Mouse (Mus musculus) G1E (cell line): ENCODE results near the gene Acbd3. TPM values are rescaled to one million over a fixed set of nuclear protein-coding genes. Genes with fewer than 3 reads are reported as not detected.

Source experiments
- ATAC-seq: 2 replicates; pipeline ENCODE4 v1.8.0; 2016; ENCODE audit warnings: mild to moderate bottlenecking; ENCODE audit not compliant: insufficient number of reproducible peaks, poor library complexity, low FRiP score, severe bottlenecking; ENCODE audit errors: extremely low read depth
- DNase-seq: peaks from one replicate; pipeline ENCODE4 v3.0.0; 2012; ENCODE audit warnings: low spot score
- H3K27me3 ChIP-seq: 2 replicates; pipeline ENCODE4 v1.6.1; 2012; ENCODE audit warnings: mild to moderate bottlenecking, low read length, inconsistent platforms; ENCODE audit not compliant: insufficient read depth
- H3K36me3 ChIP-seq: replicated peaks from 2 replicates; pipeline ENCODE3; 2012; ENCODE audit warnings: mild to moderate bottlenecking, inconsistent platforms
- H3K4me1 ChIP-seq: 2 replicates; pipeline ENCODE4 v1.6.1; 2012; ENCODE audit warnings: low read depth, low read length, inconsistent platforms, mixed read lengths; ENCODE audit not compliant: insufficient read depth
- H3K4me3 ChIP-seq: 2 replicates; pipeline ENCODE4 v1.5.1; 2012; ENCODE audit warnings: low read depth, mild to moderate bottlenecking, inconsistent platforms, low read length, moderate library complexity, mixed read lengths
- H3K9me3 ChIP-seq: replicated peaks from 2 replicates; pipeline ENCODE4 v1.6.1; 2012; ENCODE audit warnings: inconsistent platforms
- CTCF ChIP-seq: IDR thresholded peaks from 2 replicates; pipeline ENCODE4 v1.5.1; 2012; ENCODE audit warnings: low read depth, low read length, inconsistent platforms, mixed read lengths
- GATA1 ChIP-seq: IDR thresholded peaks from 2 replicates; pipeline ENCODE4 v1.6.1; 2012; ENCODE audit warnings: borderline replicate concordance, low read length, inconsistent platforms, mixed read lengths
- GATA2 ChIP-seq: IDR thresholded peaks from 2 replicates; pipeline ENCODE4 v1.6.1; 2012; ENCODE audit warnings: low read depth, low read length, inconsistent platforms, borderline replicate concordance
- POLR2AphosphoS5 ChIP-seq: IDR thresholded peaks from 2 replicates; pipeline ENCODE4 v1.6.1; 2012; ENCODE audit warnings: low read depth, low read length, inconsistent platforms; ENCODE audit not compliant: insufficient replicate concordance
- TAL1 ChIP-seq: conservative IDR thresholded peaks from 2 replicates; pipeline ENCODE4 v1.6.1; 2012; ENCODE audit warnings: low read depth, low read length, inconsistent platforms, mixed read lengths
- polyA plus RNA-seq: library from polyadenylated mRNA; stranded (reverse); fragments of >175 nt; gene quantifications from 2 replicates; pipeline ENCODE4 v1.2.3, GENCODE M21; 2012
- total RNA-seq, 2 experiments: library from RNA; stranded (forward) in 1 of 2; stranded (reverse) in 1 of 2; fragments of 200-1000 nt in 1 of 2; fragments of >200 nt in 1 of 2; fragmentation: Nextera tagmentation in 1 of 2; gene quantifications; 2 replicates each; pipeline ENCODE4 v1.2.3; 2014 to 2017

Gene Acbd3
- total and polyA plus RNA-seq, 3 experiments = 8.2 to 57.1 (median 34.9) TPM

- ATAC-seq (no peak), DNase-seq (no peak)
- no peak for TF ChIP-seq TAL1
- TF ChIP-seq GATA2 = no peak
- no peak for TF ChIP-seq GATA1
- no peak for TF ChIP-seq CTCF
- no peak for TF ChIP-seq POLR2AphosphoS5
- H3K9me3 ChIP-seq = peaks cover 9% of the 10 kb centered on the region
- H3K4me1 ChIP-seq = peaks cover 46% of the 10 kb centered on the region
- H3K27me3 ChIP-seq = peaks cover 38% of the 10 kb centered on the region
- H3K4me3 ChIP-seq = no peak overlapping the region
- H3K36me3 ChIP-seq = no peaks in the 10 kb centered on the region
Observed at GRCm38 (mm10) chr1:180772291-180772690, 46.4 kb downstream of the Acbd3 start.

- DNase-seq (no peak), ATAC-seq (no peak)
- TF ChIP-seq GATA2 = no peak
- no peak for TF ChIP-seq POLR2AphosphoS5
- no peak for TF ChIP-seq TAL1
- TF ChIP-seq GATA1 = no peak
- peak; percentile 53 for TF ChIP-seq CTCF
- Histone ChIP-seq H3K4me1 (peaks cover 50% of the 10 kb centered on the region), H3K36me3 (no peaks in the 10 kb centered on the region), H3K9me3 (peaks cover 13% of the 10 kb centered on the region), H3K27me3 (peaks cover 27% of the 10 kb centered on the region), H3K4me3 (no peak overlapping the region)
Observed at GRCm38 (mm10) chr1:180774664-180775063, 48.8 kb downstream of the Acbd3 start.

GRCm38 (mm10) chr1:180775317-180775716, 49.5 kb downstream of the Acbd3 start:
- peaks cover 30% of the 10 kb centered on the region for H3K27me3 ChIP-seq
- no peak overlapping the region for H3K4me3 ChIP-seq
- no peaks in the 10 kb centered on the region for H3K36me3 ChIP-seq
- TF ChIP-seq GATA2 (no peak), GATA1 (no peak), TAL1 (no peak), CTCF (no peak), POLR2AphosphoS5 (no peak)
- H3K9me3 ChIP-seq = peaks cover 13% of the 10 kb centered on the region
- DNase-seq (no peak), ATAC-seq (no peak)
- peaks cover 50% of the 10 kb centered on the region for H3K4me1 ChIP-seq

GRCm38 (mm10) chr1:180775849-180776493, 50.1 kb downstream of the Acbd3 start:
- Histone ChIP-seq H3K36me3 (no peaks in the 10 kb centered on the region), H3K27me3 (peaks cover 31% of the 10 kb centered on the region), H3K9me3 (peaks cover 13% of the 10 kb centered on the region), H3K4me1 (peaks cover 48% of the 10 kb centered on the region), H3K4me3 (no peak overlapping the region)
- ATAC-seq (no peak), DNase-seq (no peak)
- TF ChIP-seq GATA2 = no peak
- TF ChIP-seq TAL1 = no peak

GRCm38 (mm10) chr1:180776494-180776893, 50.7 kb downstream of the Acbd3 start:
- Histone ChIP-seq H3K36me3 (no peaks in the 10 kb centered on the region), H3K4me3 (peak overlapping the region; percentile 27; the same call in 1 of the 2 replicates), H3K4me1 (peaks cover 49% of the 10 kb centered on the region), H3K27me3 (peaks cover 33% of the 10 kb centered on the region), H3K9me3 (peaks cover 13% of the 10 kb centered on the region)
- ATAC-seq (no peak), DNase-seq (no peak)
- TF ChIP-seq CTCF (no peak), TAL1 (no peak), GATA2 (no peak), POLR2AphosphoS5 (no peak), GATA1 (no peak)

GRCm38 (mm10) chr1:180777289-180777659, 51.4 kb downstream of the Acbd3 start:
- DNase-seq = no peak
- TF ChIP-seq GATA1 = no peak
- no peak for TF ChIP-seq TAL1
- no peak for TF ChIP-seq POLR2AphosphoS5
- no peak for TF ChIP-seq CTCF
- no peak for TF ChIP-seq GATA2
- Histone ChIP-seq H3K4me3 (peak overlapping the region; percentile 75), H3K9me3 (peaks cover 13% of the 10 kb centered on the region), H3K4me1 (peaks cover 45% of the 10 kb centered on the region), H3K27me3 (peaks cover 33% of the 10 kb centered on the region), H3K36me3 (no peaks in the 10 kb centered on the region)
- ATAC-seq = no peak
